Mouse (Mus musculus): Measurements from ENCODE around the gene Cd9.

Gene Cd9

DNA sequence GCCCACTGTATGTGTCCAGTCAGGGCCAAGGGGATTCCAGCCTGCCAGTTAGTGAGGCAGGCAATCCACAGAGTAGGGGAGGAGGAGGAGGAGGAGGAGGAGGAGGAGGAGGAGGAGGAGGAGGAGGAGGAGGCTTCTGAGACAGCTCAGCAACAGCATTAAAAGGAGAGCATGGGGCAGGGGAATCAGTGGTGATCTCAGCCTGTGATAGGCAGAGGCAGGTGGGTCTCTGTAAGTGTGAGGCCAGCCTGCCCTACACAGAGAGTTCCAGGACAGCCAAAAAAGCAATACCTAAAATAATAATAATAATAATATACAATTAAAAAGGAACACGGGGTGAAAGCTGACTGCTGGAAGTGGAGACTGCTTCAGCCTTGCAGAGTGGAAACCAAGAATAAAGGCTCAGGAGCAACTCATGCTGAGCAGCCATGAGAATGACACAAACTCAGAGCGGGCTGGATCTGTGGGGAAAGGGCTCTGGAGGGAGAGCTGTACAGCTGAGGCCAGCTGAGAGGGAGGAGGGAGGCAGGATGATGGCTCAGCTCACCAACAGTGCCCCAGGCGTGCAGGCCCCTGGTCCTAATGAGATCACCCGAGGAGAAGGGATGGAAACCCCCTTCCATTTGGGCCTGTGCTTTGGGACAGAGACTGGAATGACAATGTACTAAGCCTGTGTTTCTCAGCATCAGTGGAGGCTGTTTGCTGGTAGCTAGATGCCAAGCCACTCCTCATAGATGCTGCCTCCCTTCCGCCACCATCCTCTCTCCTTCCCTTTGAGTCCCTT lies 59.7 kb downstream of the Cd9 start:
- DNase-seq (ENCODE audit: low spot score in 2 of 2), result no peak

DNA sequence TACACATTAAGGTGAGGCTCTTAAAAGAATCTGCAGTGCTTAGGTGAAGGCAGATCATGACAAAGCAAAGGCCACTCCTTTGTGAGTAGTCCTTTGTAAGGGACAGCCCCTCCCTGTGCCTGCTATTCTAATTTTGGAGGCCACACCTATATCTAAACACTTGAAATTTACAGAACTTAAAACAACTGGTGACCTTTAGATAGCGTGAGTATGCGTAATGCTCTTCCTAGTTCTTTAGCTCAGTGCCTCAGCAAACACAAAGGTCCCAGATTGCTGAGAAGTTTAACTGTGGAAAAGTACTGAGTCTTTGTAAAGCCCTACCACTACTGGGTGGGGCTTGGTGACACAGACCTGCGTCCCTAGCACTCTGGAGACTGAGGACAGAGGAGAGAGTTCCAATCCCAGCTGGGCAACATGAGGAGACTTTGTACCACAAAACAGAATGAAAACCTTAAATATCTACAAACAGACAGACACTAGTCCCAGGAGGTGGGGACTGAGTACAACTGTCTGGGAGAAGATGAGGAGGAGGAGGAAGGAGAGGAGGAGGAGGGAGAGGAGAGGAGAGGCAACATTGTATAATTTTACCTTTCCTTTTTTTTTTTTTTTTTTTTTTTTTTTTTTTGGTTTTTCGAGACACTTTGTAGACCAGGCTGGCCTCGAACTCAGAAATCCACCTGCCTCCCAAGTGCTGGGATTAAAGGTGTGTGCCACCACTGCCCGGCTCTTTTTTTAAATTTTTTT lies 60.7 kb downstream of the Cd9 start:
- peak in 1 of 2 experiments; percentile 20 for DNase-seq (ENCODE audit: low spot score in 2 of 2)

DNA sequence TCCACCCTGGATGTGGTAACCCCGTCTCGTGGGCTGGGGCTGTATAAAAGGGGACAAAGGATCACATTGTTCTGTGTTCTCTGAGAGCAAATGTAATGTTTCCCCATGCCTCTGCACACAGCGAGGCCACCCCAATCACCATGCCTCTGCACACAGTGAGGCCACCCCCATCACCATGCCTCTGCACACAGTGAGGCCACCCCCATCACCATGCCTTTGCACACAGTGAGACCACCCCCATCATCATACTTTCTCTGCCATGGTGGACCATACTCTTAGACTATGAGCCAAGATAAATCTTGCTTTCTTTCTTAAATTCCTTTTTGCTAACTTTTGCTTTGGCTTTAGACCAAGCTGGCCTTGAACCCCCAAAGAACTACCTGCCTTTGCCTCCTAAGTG lies 61.3 kb downstream of the Cd9 start:
- DNase-seq (ENCODE audit: low spot score in 2 of 2), result no peak

DNA sequence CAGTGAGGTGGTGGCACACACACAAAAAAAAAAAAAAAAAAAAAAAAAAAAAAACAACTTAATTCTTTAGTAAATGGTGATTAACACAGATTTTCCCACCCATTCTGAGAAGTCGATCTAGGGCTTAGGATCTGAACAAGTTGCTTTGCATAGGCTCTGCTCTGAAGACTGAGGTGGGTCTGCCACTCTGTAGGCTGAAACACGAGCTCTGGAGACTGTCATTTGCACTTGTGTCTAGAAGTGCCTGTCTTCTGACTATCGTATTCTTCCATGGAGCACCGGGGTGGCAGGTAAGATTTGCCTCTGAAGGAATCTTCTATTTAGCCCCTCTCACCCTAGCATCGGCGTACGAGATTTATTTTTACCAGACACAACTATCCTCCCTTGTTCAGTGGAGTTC lies 62.1 kb downstream of the Cd9 start:
- DNase-seq (ENCODE audit: low spot score in 2 of 2), result no peak

DNA sequence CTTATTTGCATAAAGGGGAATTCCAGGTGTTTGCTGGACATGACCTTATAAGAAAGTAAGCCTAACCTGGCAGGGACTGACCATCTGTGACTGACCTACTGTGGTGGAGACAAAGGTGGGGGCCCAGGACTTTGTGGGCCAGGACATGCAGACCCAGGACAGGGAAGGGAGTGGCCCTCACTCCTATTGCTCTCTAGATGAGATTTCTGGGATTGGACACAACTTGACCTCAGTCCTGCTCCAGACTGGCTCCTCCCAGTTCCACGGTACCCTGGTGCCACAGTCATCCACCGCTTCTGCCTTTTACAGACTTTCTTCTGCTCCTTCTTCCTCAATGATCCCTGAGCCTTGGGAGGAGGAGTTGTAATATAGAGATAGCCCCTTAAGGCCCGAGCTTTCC lies 63.6 kb downstream of the Cd9 start:
- no peak for DNase-seq (ENCODE audit: low spot score in 2 of 2)

DNA sequence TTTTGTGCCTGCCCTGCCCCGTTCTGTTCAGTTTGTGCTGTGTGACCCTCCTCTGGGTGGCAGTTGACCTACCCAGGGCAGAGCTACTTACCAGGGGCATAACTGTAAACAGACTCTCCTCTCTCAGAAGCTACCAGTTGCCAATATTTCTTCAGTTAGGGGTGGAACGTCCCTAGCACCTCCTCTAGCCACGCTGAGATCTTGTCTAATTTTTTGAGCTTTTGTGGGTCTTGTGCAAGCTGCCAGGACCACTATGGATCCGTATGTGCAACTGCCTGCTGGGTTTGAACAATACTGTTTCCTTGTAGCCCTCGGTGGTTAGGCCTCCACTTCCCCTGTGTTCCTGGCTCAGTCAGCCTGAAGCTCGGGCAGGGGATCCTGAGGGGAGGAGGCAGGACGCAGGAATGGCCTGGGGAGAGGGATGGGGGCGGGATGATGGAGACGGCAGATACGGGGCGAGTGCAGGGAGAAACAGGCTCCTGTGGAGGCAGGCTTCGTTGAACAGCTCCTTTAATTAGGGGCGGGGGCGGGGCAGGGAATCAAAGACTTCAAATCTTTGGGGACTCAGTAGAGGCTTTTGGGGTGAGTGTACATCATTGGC lies 64.1 kb downstream of the Cd9 start:
- no peak for DNase-seq (ENCODE audit: low spot score in 2 of 2)

DNA sequence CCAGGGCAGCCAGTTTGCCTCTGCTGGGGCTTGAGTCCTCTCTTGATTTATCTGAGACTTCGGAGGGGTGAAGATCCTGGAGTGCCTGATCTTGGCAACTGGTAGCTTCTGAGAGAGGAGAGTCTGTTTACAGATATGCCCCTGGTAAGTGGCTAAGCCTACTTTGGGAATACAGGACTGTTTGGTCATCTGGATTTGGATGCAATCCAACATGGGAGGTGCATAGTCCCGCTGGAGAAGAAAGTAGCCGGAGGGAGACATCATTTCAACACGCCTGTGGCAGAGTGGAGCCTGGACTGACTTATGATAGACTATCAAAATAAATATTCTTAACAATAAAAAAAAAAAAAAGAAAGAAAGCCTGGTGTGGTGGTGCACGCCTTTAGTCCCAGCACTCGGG lies 64.8 kb downstream of the Cd9 start:
- no peak for DNase-seq (ENCODE audit: low spot score in 2 of 2)

DNA sequence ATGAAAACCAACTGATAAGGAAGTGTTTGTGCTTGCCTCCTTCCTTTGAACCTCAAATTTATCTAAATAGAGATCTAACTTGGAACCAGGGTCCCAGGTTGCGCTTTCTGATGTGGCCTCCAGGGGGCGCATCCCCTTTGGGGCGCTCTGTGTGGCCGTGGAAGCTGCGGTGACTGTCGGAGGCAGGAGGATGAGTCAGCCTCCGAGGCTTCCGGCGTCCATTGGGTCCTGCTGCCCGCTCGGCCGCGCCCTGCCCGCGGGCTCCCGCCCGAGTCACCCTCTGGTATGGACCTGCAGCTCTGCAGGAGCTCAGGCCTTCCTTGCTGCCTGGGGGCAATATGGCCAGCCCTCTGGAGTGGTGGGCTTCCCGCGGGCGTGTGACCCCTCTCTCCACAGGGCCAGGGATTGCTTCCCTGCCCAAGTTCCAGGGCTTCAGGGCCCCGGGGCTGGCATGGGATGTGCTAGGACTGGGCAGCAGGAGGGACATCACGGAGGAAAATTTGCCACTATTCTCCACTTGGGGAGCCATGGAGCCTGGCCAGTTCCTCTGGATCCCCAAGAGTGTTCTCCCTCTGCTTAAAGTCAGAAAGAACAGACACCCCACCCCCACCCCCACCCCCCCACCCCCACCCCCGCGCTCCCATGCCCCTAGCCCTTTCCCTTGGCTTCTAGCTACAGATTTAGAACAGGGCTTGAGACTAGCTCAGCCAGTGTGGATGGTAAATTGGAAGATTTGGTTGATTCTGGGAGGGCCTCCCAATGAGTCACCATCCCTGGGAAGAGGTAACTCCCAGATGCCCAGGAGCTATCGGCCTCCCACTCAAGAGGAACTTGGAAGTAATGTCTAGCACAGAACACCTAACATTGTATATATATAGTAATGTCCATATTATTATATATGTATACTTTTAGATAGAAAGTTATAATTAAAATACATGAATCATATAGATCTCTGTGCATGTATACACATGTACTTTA lies 67.9 kb downstream of the Cd9 start:
- peak; percentile 77 to 88 for DNase-seq (ENCODE audit: low spot score in 2 of 2)

DNA sequence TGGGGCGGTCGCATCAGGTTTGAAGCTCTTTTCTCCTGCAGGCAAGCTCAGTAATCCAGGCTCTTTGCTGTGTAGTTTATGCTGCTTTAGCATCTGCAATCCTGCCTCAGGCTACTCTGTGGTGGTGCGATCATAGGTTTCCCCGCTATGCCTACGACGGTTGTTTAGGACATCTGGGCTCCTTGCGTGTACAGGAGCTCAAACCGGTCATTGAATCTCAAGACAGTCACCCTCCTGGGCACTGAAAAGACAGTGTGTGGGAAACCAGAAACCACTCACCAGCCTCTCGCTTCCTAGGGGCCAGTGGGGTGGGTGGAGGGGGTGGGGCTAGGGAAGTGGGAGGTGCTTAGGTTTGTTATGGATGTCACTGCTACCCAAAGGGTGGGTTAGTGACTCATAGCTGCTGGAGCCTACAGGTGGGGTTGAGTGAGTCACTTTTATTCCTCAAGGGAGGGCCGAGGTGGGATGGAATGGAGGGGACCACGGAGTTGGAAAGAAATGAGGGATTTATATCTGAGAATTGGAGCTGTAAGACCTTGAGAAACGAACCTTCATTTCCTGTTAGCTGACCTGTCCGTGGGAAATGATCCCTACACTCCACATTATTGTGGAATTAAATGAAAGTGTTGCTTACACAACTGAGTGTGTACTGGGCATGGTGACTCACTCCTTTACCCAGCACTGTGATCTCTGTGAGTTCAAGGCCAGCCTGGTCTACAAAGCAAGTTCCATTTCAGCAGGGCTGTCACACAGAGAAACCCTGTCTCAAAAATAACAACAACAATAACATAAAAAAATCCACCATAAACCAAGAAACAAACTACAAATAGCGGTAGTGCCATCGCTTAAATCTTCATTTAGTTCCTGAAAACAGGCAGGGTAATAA lies 69.1 kb downstream of the Cd9 start:
- DNase-seq (ENCODE audit: low spot score in 2 of 2), result no peak

DNA sequence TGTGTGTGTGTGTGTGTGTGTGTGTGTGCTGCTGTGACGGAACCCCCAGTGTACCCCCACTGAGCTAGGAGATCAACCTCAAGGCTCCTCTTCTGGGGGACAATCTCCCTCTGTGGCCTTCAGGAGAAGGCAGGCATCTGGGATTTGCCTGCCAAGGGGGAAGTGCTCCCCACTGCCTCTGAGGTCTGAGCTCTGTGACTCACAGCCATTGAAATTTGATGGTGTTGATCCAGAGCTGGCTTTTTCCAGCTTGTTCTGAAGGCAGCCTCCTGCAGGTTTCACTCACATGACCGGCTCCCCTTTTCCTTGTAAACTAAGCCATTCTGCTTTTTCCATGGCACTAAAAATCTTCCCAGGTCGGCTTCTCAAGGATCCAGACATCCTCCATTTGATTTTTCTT lies 70.4 kb downstream of the Cd9 start:
- DNase-seq (ENCODE audit: low spot score in 2 of 2), result peak in 1 of 2 experiments; percentile 37

DNA sequence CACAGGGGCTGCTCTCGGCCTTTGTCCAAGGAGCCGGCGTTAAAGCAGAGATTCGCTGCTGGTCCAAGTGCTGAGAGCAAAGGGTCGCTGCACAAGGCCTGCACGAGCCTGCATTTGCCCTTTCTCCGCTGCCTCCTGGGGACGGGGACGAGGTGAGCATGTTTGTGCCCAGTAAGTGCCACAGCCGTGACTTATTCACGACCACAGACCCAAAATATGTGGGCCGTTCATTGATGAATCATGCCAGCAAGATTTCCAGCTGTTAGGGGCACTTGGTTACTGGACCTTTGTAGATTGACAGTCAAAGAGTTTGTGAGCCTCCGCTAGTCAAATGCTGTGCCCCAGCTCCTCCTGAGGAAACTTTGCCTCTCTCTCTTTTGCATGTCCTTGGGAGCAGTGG lies 71.1 kb downstream of the Cd9 start:
- no peak for DNase-seq (ENCODE audit: low spot score in 2 of 2)

DNA sequence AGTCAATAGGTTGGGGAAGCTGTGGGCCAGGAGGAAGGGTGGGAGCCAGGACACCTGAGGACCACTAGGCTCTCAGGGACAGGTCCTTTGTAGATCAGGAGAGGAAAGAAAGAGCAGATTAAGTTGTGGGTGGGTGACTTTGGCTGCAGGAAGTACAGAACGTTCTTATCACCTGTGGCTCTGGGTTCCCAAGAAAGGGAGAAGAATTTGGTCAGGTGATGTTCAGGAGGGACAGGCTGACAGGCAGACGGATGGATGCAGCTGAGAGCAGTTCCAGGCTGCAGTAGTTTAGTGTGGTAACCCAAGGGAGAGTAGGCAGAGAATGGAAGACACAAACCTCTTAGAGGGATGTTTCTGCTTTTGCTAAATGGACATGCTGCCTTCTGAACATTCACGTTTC lies 71.5 kb downstream of the Cd9 start:
- DNase-seq (ENCODE audit: low spot score in 2 of 2), result no peak

DNA sequence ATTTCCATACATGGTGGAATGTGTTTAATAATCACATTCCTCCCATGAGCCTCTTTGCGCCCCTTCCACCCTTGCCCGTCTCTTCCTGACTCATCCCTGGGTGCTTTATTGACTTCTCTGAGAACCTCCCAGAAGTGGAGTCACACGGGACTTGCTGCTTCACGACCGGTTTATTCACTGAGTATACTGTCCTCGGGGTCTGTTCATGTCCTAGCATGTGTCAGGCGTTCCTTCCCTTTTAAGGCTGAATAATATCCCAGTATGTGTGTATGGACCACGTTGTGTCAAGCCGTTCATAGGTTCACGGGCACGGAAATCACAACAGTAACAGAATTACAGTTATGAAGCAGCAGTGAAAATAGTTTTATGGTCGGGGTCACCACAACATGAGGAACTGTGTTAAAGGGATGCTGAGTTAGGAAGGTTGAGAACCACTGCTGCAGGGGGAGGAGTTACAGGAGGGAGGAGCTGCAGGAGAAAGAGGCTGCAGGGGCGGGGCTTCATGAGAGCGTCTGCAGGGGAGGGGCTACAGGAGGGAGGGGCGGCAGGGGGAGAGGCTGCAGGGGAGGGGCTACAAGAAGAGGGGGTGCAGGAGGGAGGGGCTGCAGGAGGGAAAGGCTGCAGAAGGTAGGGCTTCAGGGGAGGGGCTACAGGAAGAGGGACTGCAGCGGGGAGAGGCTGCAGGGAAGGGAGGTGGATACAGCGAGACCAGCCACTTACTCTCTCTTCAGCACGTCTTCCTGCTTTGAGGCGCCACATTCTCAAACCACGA lies 72.4 kb downstream of the Cd9 start:
- DNase-seq (ENCODE audit: low spot score in 2 of 2), result peak; percentile 82

DNA sequence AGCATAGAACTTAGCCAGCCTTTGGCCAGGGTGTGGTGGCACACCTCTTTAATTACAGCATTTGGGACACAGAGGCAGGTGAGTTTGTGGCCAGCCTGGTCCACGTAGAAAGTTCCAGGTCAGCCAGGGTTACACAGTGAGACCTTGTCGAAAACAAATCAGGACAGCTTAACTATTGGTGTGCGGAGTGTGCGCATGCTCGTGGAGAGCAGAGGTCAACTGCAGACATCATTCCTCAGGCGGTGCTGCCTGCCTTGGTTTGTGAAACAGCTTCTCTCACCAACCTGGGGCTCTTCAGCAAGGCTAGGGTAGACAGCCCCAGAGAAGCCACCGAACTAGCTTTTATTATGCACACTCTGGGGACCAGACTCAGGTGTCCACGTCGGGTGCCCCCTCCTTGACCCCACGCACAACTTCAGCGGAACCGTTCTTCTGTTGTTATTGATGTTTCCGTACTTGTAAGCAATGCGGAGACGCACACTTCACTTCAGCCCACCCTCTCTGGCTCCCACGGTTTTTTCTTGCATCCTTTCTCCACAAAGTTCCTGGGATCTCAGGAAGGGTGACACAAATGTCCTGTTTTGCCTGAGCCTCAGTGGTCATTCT lies 74.0 kb downstream of the Cd9 start:
- DNase-seq (ENCODE audit: low spot score in 2 of 2), result no peak

DNA sequence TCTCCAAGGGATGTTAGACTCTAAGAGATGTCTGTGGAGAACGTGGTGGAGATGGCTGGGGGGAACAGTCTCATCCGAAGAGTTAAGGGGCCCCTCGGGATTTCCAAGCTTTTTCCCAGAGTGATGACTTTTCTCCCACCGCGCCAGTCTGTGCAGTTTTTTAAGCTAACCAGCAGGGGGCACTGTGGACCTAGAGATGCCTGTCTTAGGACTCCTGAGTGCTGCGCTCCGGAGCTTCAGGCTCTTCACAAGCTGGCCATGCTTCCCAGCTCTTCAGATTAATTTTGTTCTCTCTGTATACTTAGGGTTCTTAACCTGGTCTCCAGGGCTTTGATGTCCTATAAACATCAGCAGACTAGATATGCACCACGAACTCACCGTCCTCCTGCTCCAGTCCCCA lies 75.8 kb downstream of the Cd9 start:
- peak; percentile 76 to 80 for DNase-seq (ENCODE audit: low spot score in 2 of 2)

DNA sequence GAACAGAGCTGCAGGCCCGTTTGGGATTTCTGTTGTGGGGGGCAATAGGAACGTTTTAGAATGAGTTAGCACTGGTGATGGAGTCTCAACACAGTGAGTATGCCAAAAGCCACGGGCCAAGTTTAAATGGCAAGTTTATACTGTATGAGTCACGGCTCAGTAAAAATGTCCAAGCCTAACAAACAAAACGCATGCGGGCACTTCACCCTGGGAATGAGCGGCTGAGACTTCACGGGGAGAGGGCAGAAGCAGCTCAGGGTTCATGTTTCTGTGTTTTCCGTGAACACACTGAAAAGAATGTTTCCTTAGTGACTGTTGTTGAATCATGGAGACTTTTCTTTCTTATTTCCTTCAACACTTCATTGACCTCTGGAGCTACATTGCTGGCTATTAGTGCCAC lies 81.3 kb downstream of the Cd9 start:
- peak; percentile 58 to 72 for DNase-seq (ENCODE audit: low spot score in 2 of 2)

DNA sequence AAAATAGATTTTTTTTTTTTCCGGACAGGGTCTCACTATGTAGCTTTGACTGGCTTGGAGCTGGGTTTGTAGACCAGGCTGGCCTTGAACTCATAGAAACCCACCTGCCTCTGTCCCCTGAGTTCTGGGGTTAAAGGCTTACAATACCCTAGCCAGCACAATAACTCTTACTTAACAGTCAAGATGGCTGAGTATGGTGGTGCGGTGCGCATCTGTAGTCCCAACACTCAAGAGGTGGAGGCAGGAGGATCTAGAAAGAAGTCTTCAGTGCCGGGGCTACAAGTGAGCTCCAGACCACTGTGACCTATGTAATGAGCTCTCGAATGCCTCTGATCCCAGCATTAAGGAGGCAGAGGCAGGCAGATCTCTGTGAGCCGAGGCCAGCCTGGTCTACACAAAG lies 82.9 kb downstream of the Cd9 start:
- no peak for DNase-seq (ENCODE audit: low spot score in 2 of 2)

DNA sequence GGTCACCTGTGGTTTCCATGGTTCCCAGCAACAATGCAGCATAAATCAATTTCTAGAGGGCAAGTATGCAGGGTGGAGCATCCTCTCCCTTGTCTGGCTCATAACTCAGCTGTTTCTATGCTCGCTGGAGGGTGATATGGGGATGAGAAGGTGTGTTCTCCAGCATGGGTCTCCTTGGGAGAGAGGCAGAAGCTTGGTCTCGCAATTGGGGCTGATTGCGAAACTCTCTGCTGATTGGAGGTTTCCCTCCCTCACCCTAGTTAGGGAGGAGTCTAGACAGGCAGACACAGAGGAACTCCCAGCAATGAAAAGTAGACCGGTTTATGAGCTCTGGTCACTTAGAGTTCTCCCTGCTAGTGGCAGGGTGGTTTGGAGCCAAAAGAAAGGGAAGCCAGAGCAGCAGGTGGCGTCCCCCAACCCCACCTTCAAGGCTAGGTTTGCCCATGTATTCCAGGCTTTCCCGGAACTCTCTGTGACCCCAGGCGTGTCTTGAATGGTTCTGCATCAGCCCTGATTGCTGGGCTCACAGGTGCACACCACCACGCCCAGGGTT lies 83.5 kb downstream of the Cd9 start:
- DNase-seq (ENCODE audit: low spot score in 2 of 2), result peak in 1 of 2 experiments; percentile 69

DNA sequence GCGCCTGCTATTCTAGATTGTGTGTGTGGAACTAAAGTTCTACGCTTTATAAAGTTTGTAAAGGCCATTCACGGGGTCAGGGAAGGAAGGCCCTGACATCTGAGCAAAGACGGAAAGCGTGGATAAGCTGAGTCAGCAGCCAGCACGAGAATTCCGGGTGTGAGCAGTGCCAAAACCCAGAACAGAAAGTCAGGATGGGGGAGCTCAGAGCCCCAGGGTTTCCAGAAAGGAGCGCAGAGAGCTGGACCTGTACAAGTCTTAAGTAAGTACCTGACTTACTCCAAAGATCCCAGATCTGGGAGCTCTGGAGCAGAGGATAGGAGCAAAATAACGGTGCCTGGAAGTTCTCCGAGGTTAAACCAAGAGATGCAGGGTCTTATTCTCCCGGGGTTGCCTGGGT lies 84.0 kb downstream of the Cd9 start:
- no peak for DNase-seq (ENCODE audit: low spot score in 2 of 2)

All from urinary bladder, postnatal 36 days (tissue).